Comparison of ENCODE assay signal across 16 mouse cellular contexts in the genomic region with DNA sequence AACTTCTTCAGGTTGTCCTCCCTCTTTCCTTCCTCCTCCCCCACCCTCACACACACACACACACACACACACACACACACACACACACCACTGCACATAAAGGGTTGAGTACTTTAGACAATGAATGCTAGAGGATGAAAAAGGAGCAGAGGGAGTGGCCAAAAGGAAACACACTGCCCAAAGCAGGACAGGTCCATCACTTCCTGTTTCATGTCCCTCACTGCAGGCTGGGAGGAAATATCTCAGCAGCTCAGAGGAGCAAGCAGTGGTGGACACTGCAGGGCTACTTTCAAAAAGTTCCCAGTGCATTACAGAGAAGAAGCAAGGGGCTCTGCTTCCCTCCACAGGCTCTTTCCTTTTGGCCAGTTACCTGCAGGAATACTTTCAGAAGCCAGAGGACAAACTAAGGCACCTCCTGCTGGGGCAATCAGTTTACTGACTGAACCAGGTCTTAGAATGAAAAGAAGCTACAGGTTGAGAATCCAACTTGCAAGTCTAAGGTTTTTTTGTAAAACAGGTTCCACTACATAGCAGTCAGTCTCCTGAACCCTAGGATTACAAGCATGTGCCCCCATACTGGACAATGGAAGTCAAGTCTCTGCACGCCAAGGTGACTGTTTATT. TPM values are rescaled to one million over a fixed set of nuclear protein-coding genes. Genes with fewer than 3 reads are reported as not detected.
DNase-seq lines count a peak whose midpoint lies in the region; ATAC-seq and TF ChIP-seq lines count a peak whose summit lies in the region.
"Had no signal": no experiment of that assay in that cellular context is flagged by ENCODE, and none has a peak within 500 bp of the region (broad histone marks: within the 10 kb centered on the region; RNA-seq: fewer than 3 reads in every experiment).

No protein-coding gene starts in this region.

- H3K9me3 ChIP-seq in heart, postnatal 0 days (replicated peaks; ENCODE audit: control insufficient read depth, low read length) = no peaks in the 10 kb centered on the region
- H3K9me3 ChIP-seq: liver, embryonic 12.5 days had no signal

- H3K4me3 ChIP-seq in heart, postnatal 0 days (ENCODE audit: low read depth, low read length) = no peak overlapping the region
- H3K4me3 ChIP-seq: liver, embryonic 12.5 days had no signal

- WGBS in heart, postnatal 0 days = 97% methylated on average over 1 of the region's 1 CpGs

- DNase-seq in heart, postnatal 0 days (ENCODE audit: low spot score) = peak; percentile 5
- DNase-seq in heart, adult 9 months (ENCODE audit: low spot score in 2 of 2) = no peak
- peak; percentile 49 for DNase-seq in 416B (ENCODE audit: low read depth)
- peak; percentile 8 for DNase-seq in ES-CJ7 (ENCODE audit: low read depth, low spot score)
- no peak for DNase-seq in right cerebral cortex, postnatal 25 days
- DNase-seq: adrenal gland, postnatal 36 days; cerebellum, postnatal 25 days; gastrocnemius, postnatal 14 days; layer of hippocampus, adult 9-11 months; midbrain, embryonic 14.5 days; right cerebral cortex, postnatal 14 days; thymus, adult 2 months had no signal

- no peaks in the 10 kb centered on the region for H3K27me3 ChIP-seq in heart, postnatal 0 days (ENCODE audit: control insufficient read depth, insufficient read depth, low read length)
- H3K27me3 ChIP-seq: liver, embryonic 12.5 days had no signal

- no peak overlapping the region for H3K27ac ChIP-seq in heart, postnatal 0 days (ENCODE audit: low read depth)
- H3K27ac ChIP-seq: liver, embryonic 12.5 days had no signal

- H3K36me3 ChIP-seq in heart, postnatal 0 days (replicated peaks; ENCODE audit: control insufficient read depth, insufficient read depth, low read length) = no peaks in the 10 kb centered on the region

- TF ChIP-seq EP300 in heart, postnatal 0 days (IDR thresholded peaks at IDR 0.05; ENCODE audit: low read depth) = no peak

- peaks cover 50% of the 10 kb centered on the region for H3K4me1 ChIP-seq in heart, postnatal 0 days (ENCODE audit: control insufficient read depth, insufficient read depth)

- no peak for ATAC-seq in heart, postnatal 0 days (ENCODE audit: insufficient read depth, low read depth)
- 0 out of 2 replicates have a peak, but pooled peaks have one; percentile 31 for ATAC-seq in monocyte, adult 5-6 weeks (replicated peaks; ENCODE audit: insufficient number of reproducible peaks, low FRiP score, low TSS enrichment, poor library complexity, severe bottlenecking)
- no peak for ATAC-seq in erythroblast, adult 5-6 weeks (replicated peaks; ENCODE audit: low FRiP score, poor library complexity, severe bottlenecking)
- ATAC-seq: activated CD4-positive, CD25-positive, alpha-beta regulatory T cell, adult 4 months; liver, embryonic 12.5 days had no signal

- H3K4me2 ChIP-seq in heart, postnatal 0 days (ENCODE audit: low read depth, low read length) = no peak overlapping the region
- H3K4me2 ChIP-seq: liver, embryonic 12.5 days had no signal

- no peak overlapping the region for H3K9ac ChIP-seq in heart, postnatal 0 days (replicated peaks; ENCODE audit: low read depth, low read length)
- H3K9ac ChIP-seq: liver, embryonic 12.5 days had no signal

- TF ChIP-seq CTCF in heart, postnatal 0 days (IDR thresholded peaks at IDR 0.05; ENCODE audit: low read depth) = no peak

RNA-seq across cellular contexts. Expression of a gene that starts 32.9 kb away (rescaled TPM):
- total RNA-seq in heart, postnatal 0 days (2014; rRNA removed; ENCODE audit: low replicate concordance) = 7.5 and 11.5 TPM in 2 replicates
- polyA plus RNA-seq in heart, postnatal 0 days (2015; fragmentation: Nextera tagmentation; extraction: Ambion mirVana) = 7.5 and 9.5 TPM in 2 replicates
- total RNA-seq in monocyte, adult 5-6 weeks (2017) = 18.1 to 30.8 TPM (median 25.0 TPM) in 3 replicates
- 25.6 and 47.6 TPM in 2 replicates for total RNA-seq in erythroblast, adult 5-6 weeks (2015; ENCODE audit: low replicate concordance)
- total RNA-seq in erythroblast, adult 5-6 weeks (2017; ENCODE audit: low replicate concordance) = 6.4 TPM in 2 replicates

Comparison
In these comparisons a context has a peak if more than half of its experiments do, and no peak if none do; other contexts are left out.
1. DNase-seq: peak in heart, postnatal 0 days (single experiment), 416B (single experiment) and ES-CJ7 (single experiment); none in heart, adult 9 months (0 of 2) and right cerebral cortex, postnatal 25 days (single experiment).